Mouse (Mus musculus): Measurements from ENCODE around the gene Fam120b. TPM values are rescaled to one million over a fixed set of nuclear protein-coding genes. Genes with fewer than 3 reads are reported as not detected.

The Fam120b gene
- total and polyA plus RNA-seq, 3 experiments: 5.1 to 26.3 (median 23.4) TPM

- no peak for TF ChIP-seq GATA1 (IDR thresholded peaks at IDR 0.05; ENCODE audit: borderline replicate concordance, low read length)
- TF ChIP-seq CTCF (IDR thresholded peaks at IDR 0.05; ENCODE audit: low read depth, low read length): no peak
- TF ChIP-seq POLR2AphosphoS5 (IDR thresholded peaks at IDR 0.05; ENCODE audit: insufficient replicate concordance, low read depth, low read length): no peak
- H3K4me1 ChIP-seq (ENCODE audit: insufficient read depth, low read depth, low read length): no peaks in the 10 kb centered on the region
- ATAC-seq (ENCODE audit: extremely low read depth, insufficient number of reproducible peaks, low FRiP score, poor library complexity, severe bottlenecking) (no peak), DNase-seq (ENCODE audit: low spot score) (no peak)
- no peak overlapping the region for H3K4me3 ChIP-seq (ENCODE audit: low read depth, low read length)
- H3K36me3 ChIP-seq (replicated peaks): peaks cover 76% of the 10 kb centered on the region
- H3K27me3 ChIP-seq (ENCODE audit: insufficient read depth, low read length): no peaks in the 10 kb centered on the region
- H3K9me3 ChIP-seq (replicated peaks): no peaks in the 10 kb centered on the region
Measured at GRCm38 (mm10) chr17:15410861-15411260, 14.9 kb downstream of the Fam120b start.

GRCm38 (mm10) chr17:15416596-15417215 is 20.7 kb downstream of the Fam120b start:
- DNase-seq (ENCODE audit: low spot score): no peak
- Histone ChIP-seq H3K4me1 (ENCODE audit: insufficient read depth, low read depth, low read length) (peaks cover 2% of the 10 kb centered on the region; the same call in 1 of the 2 replicates), H3K4me3 (ENCODE audit: low read depth, low read length) (no peak overlapping the region), H3K36me3 (replicated peaks) (peaks cover 85% of the 10 kb centered on the region), H3K9me3 (replicated peaks) (no peaks in the 10 kb centered on the region), H3K27me3 (ENCODE audit: insufficient read depth, low read length) (no peaks in the 10 kb centered on the region)
- no peak for ATAC-seq (ENCODE audit: extremely low read depth, insufficient number of reproducible peaks, low FRiP score, poor library complexity, severe bottlenecking)
- TF ChIP-seq TAL1 (conservative IDR thresholded peaks at IDR 0.05; ENCODE audit: low read depth, low read length): no peak

GRCm38 (mm10) chr17:15419534-15419933 is 23.5 kb downstream of the Fam120b start:
- DNase-seq (ENCODE audit: low spot score) (no peak), ATAC-seq (ENCODE audit: extremely low read depth, insufficient number of reproducible peaks, low FRiP score, poor library complexity, severe bottlenecking) (no peak)
- TF ChIP-seq CTCF (IDR thresholded peaks at IDR 0.05; ENCODE audit: low read depth, low read length): no peak
- no peak for TF ChIP-seq GATA2 (IDR thresholded peaks at IDR 0.05; ENCODE audit: borderline replicate concordance, low read depth, low read length)
- TF ChIP-seq GATA1 (IDR thresholded peaks at IDR 0.05; ENCODE audit: borderline replicate concordance, low read length): no peak
- no peak for TF ChIP-seq TAL1 (conservative IDR thresholded peaks at IDR 0.05; ENCODE audit: low read depth, low read length)
- no peak for TF ChIP-seq POLR2AphosphoS5 (IDR thresholded peaks at IDR 0.05; ENCODE audit: insufficient replicate concordance, low read depth, low read length)
- Histone ChIP-seq H3K9me3 (replicated peaks) (peaks cover 3% of the 10 kb centered on the region; the same call in 1 of the 2 replicates), H3K4me3 (ENCODE audit: low read depth, low read length) (no peak overlapping the region), H3K36me3 (replicated peaks) (peaks cover 90% of the 10 kb centered on the region), H3K4me1 (ENCODE audit: insufficient read depth, low read depth, low read length) (peaks cover 2% of the 10 kb centered on the region; the same call in 1 of the 2 replicates), H3K27me3 (ENCODE audit: insufficient read depth, low read length) (no peaks in the 10 kb centered on the region)

- Histone ChIP-seq H3K4me1 (ENCODE audit: insufficient read depth, low read depth, low read length) (peaks cover 2% of the 10 kb centered on the region; the same call in 1 of the 2 replicates), H3K9me3 (replicated peaks) (peaks cover 3% of the 10 kb centered on the region; the same call in 1 of the 2 replicates), H3K4me3 (ENCODE audit: low read depth, low read length) (no peak overlapping the region), H3K36me3 (replicated peaks) (peaks cover 90% of the 10 kb centered on the region), H3K27me3 (ENCODE audit: insufficient read depth, low read length) (no peaks in the 10 kb centered on the region)
- no peak for DNase-seq (ENCODE audit: low spot score)
- ATAC-seq (ENCODE audit: extremely low read depth, insufficient number of reproducible peaks, low FRiP score, poor library complexity, severe bottlenecking): no peak
- no peak for TF ChIP-seq TAL1 (conservative IDR thresholded peaks at IDR 0.05; ENCODE audit: low read depth, low read length)
- TF ChIP-seq GATA1 (IDR thresholded peaks at IDR 0.05; ENCODE audit: borderline replicate concordance, low read length): no peak
- TF ChIP-seq POLR2AphosphoS5 (IDR thresholded peaks at IDR 0.05; ENCODE audit: insufficient replicate concordance, low read depth, low read length): no peak
- no peak for TF ChIP-seq GATA2 (IDR thresholded peaks at IDR 0.05; ENCODE audit: borderline replicate concordance, low read depth, low read length)
- no peak for TF ChIP-seq CTCF (IDR thresholded peaks at IDR 0.05; ENCODE audit: low read depth, low read length)
Measured at GRCm38 (mm10) chr17:15420021-15420603, 24.1 kb downstream of the Fam120b start.

- peaks cover 2% of the 10 kb centered on the region; the same call in 1 of the 2 replicates for H3K4me1 ChIP-seq (ENCODE audit: insufficient read depth, low read depth, low read length)
- no peaks in the 10 kb centered on the region for H3K27me3 ChIP-seq (ENCODE audit: insufficient read depth, low read length)
- TF ChIP-seq GATA2 (IDR thresholded peaks at IDR 0.05; ENCODE audit: borderline replicate concordance, low read depth, low read length) (no peak), CTCF (IDR thresholded peaks at IDR 0.05; ENCODE audit: low read depth, low read length) (no peak), TAL1 (conservative IDR thresholded peaks at IDR 0.05; ENCODE audit: low read depth, low read length) (no peak), GATA1 (IDR thresholded peaks at IDR 0.05; ENCODE audit: borderline replicate concordance, low read length) (no peak)
- H3K9me3 ChIP-seq (replicated peaks): peaks cover 3% of the 10 kb centered on the region; the same call in 1 of the 2 replicates
- H3K4me3 ChIP-seq (ENCODE audit: low read depth, low read length): no peak overlapping the region
- ATAC-seq (ENCODE audit: extremely low read depth, insufficient number of reproducible peaks, low FRiP score, poor library complexity, severe bottlenecking) (no peak), DNase-seq (ENCODE audit: low spot score) (no peak)
- peaks cover 90% of the 10 kb centered on the region for H3K36me3 ChIP-seq (replicated peaks)
Measured at GRCm38 (mm10) chr17:15421446-15421845, 25.4 kb downstream of the Fam120b start.

- H3K9me3 ChIP-seq (replicated peaks): peaks cover 3% of the 10 kb centered on the region; the same call in 1 of the 2 replicates
- ATAC-seq (ENCODE audit: extremely low read depth, insufficient number of reproducible peaks, low FRiP score, poor library complexity, severe bottlenecking) (no peak), DNase-seq (ENCODE audit: low spot score) (no peak)
- TF ChIP-seq CTCF (IDR thresholded peaks at IDR 0.05; ENCODE audit: low read depth, low read length) (no peak), GATA2 (IDR thresholded peaks at IDR 0.05; ENCODE audit: borderline replicate concordance, low read depth, low read length) (no peak), GATA1 (IDR thresholded peaks at IDR 0.05; ENCODE audit: borderline replicate concordance, low read length) (no peak), POLR2AphosphoS5 (IDR thresholded peaks at IDR 0.05; ENCODE audit: insufficient replicate concordance, low read depth, low read length) (no peak)
- peaks cover 89% of the 10 kb centered on the region for H3K36me3 ChIP-seq (replicated peaks)
- H3K4me3 ChIP-seq (ENCODE audit: low read depth, low read length): no peak overlapping the region
- H3K4me1 ChIP-seq (ENCODE audit: insufficient read depth, low read depth, low read length): peaks cover 2% of the 10 kb centered on the region; the same call in 1 of the 2 replicates
- no peaks in the 10 kb centered on the region for H3K27me3 ChIP-seq (ENCODE audit: insufficient read depth, low read length)
Measured at GRCm38 (mm10) chr17:15422666-15423065, 26.7 kb downstream of the Fam120b start.

All from G1E (cell line).